Mouse (Mus musculus): ENCODE results near the gene Nsdhl. TPM values are rescaled to one million over a fixed set of nuclear protein-coding genes. Genes with fewer than 3 reads are reported as not detected.
A peak's percentile ranks its signal among the peaks of the same experiment; 100 is the strongest.

The Nsdhl gene
- polyA plus RNA-seq, 1 experiment from 2014 or later = 22.5 TPM

- no peak overlapping the region for H3K27ac ChIP-seq
- no peaks in the 10 kb centered on the region for H3K4me1 ChIP-seq (replicated peaks)
- WGBS = 87% methylated on average over 4 of the region's 4 CpGs
- no peaks in the 10 kb centered on the region; the same call in 1 of the 2 replicates for H3K27me3 ChIP-seq
- H3K9ac ChIP-seq (replicated peaks) = no peak overlapping the region
- no peak overlapping the region for H3K4me2 ChIP-seq
- H3K36me3 ChIP-seq = peaks cover 3% of the 10 kb centered on the region; the same call in 1 of the 2 replicates
- no peaks in the 10 kb centered on the region for H3K9me3 ChIP-seq
- no peak for ATAC-seq (ENCODE audit: insufficient number of reproducible peaks, insufficient read depth, low FRiP score, low TSS enrichment, low read depth)
- H3K4me3 ChIP-seq (replicated peaks) = no peak overlapping the region
Observed at GRCm38 (mm10) chrX:72960431-72960830, 42.1 kb downstream of the Nsdhl start.

GRCm38 (mm10) chrX:72961511-72961910, 43.2 kb downstream of the Nsdhl start:
- H3K4me3 ChIP-seq (replicated peaks) = no peak overlapping the region
- H3K4me1 ChIP-seq (replicated peaks) = no peaks in the 10 kb centered on the region
- no peak overlapping the region for H3K4me2 ChIP-seq
- H3K36me3 ChIP-seq = peaks cover 3% of the 10 kb centered on the region; the same call in 1 of the 2 replicates
- no peaks in the 10 kb centered on the region for H3K9me3 ChIP-seq
- no peak overlapping the region for H3K27ac ChIP-seq
- H3K9ac ChIP-seq (replicated peaks) = no peak overlapping the region
- 65% methylated on average over 3 of the region's 3 CpGs for WGBS
- no peaks in the 10 kb centered on the region; the same call in 1 of the 2 replicates for H3K27me3 ChIP-seq
- ATAC-seq (ENCODE audit: insufficient number of reproducible peaks, insufficient read depth, low FRiP score, low TSS enrichment, low read depth) = no peak

- Histone ChIP-seq H3K27ac (no peak overlapping the region), H3K9me3 (no peaks in the 10 kb centered on the region), H3K4me1 (replicated peaks) (no peaks in the 10 kb centered on the region), H3K9ac (replicated peaks) (no peak overlapping the region), H3K27me3 (no peaks in the 10 kb centered on the region; the same call in 1 of the 2 replicates), H3K4me3 (replicated peaks) (no peak overlapping the region), H3K4me2 (no peak overlapping the region), H3K36me3 (no peaks in the 10 kb centered on the region)
- WGBS = 82% methylated on average over 3 of the region's 3 CpGs
- ATAC-seq (ENCODE audit: insufficient number of reproducible peaks, insufficient read depth, low FRiP score, low TSS enrichment, low read depth) = no peak
Observed at GRCm38 (mm10) chrX:72962743-72963142, 44.4 kb downstream of the Nsdhl start.

GRCm38 (mm10) chrX:72982831-72983230, 64.5 kb downstream of the Nsdhl start:
- Histone ChIP-seq H3K4me1 (replicated peaks) (no peaks in the 10 kb centered on the region), H3K9ac (replicated peaks) (no peak overlapping the region), H3K9me3 (no peaks in the 10 kb centered on the region), H3K27me3 (peaks cover 47% of the 10 kb centered on the region), H3K36me3 (no peaks in the 10 kb centered on the region), H3K4me2 (no peak overlapping the region), H3K4me3 (replicated peaks) (no peak overlapping the region), H3K27ac (no peak overlapping the region)
- WGBS = 70% methylated on average over 6 of the region's 6 CpGs
- no peak for ATAC-seq (ENCODE audit: insufficient number of reproducible peaks, insufficient read depth, low FRiP score, low TSS enrichment, low read depth)

- Histone ChIP-seq H3K27ac (no peak overlapping the region), H3K36me3 (no peaks in the 10 kb centered on the region), H3K4me3 (replicated peaks) (no peak overlapping the region), H3K9me3 (no peaks in the 10 kb centered on the region), H3K4me2 (no peak overlapping the region), H3K4me1 (replicated peaks) (no peaks in the 10 kb centered on the region), H3K27me3 (peaks cover 57% of the 10 kb centered on the region), H3K9ac (replicated peaks) (no peak overlapping the region)
- no peak for ATAC-seq (ENCODE audit: insufficient number of reproducible peaks, insufficient read depth, low FRiP score, low TSS enrichment, low read depth)
- 80% methylated on average over 2 of the region's 2 CpGs for WGBS
Observed at GRCm38 (mm10) chrX:72985607-72986006, 67.2 kb downstream of the Nsdhl start.

- H3K36me3 ChIP-seq = no peaks in the 10 kb centered on the region
- H3K27me3 ChIP-seq = peaks cover 57% of the 10 kb centered on the region
- peak within 1 kb of the TSS; percentile 65 for H3K4me2 ChIP-seq
- no peak within 1 kb of the TSS for H3K27ac ChIP-seq
- WGBS = 18% methylated on average over 35 of the region's 45 CpGs
- H3K4me3 ChIP-seq (replicated peaks) = peak within 1 kb of the TSS; percentile 44
- ATAC-seq (ENCODE audit: insufficient number of reproducible peaks, insufficient read depth, low FRiP score, low TSS enrichment, low read depth) = peak; percentile 80
- peak within 1 kb of the TSS; percentile 51 for H3K9ac ChIP-seq (replicated peaks)
- H3K4me1 ChIP-seq (replicated peaks) = no peaks in the 10 kb centered on the region
- no peaks in the 10 kb centered on the region for H3K9me3 ChIP-seq
Observed at GRCm38 (mm10) chrX:72986841-72987519, 68.6 kb downstream of the Nsdhl start, which contains the start of gene Zfp185. Gene Zfp185, plus strand, starts transcription at chrX:72987339.

GRCm38 (mm10) chrX:72987520-72987905, 69.2 kb downstream of the Nsdhl start:
- no peak; the same call in 1 of the 2 replicates for ATAC-seq (ENCODE audit: insufficient number of reproducible peaks, insufficient read depth, low FRiP score, low TSS enrichment, low read depth)
- H3K27me3 ChIP-seq = peaks cover 54% of the 10 kb centered on the region
- WGBS = 33% methylated on average over 14 of the region's 14 CpGs
- peak overlapping the region; percentile 51 for H3K9ac ChIP-seq (replicated peaks)
- peak overlapping the region; percentile 65 for H3K4me2 ChIP-seq
- peak overlapping the region; percentile 44 for H3K4me3 ChIP-seq (replicated peaks)
- no peak overlapping the region for H3K27ac ChIP-seq
- no peaks in the 10 kb centered on the region for H3K36me3 ChIP-seq
- H3K9me3 ChIP-seq = no peaks in the 10 kb centered on the region
- no peaks in the 10 kb centered on the region for H3K4me1 ChIP-seq (replicated peaks)

- H3K27ac ChIP-seq = no peak overlapping the region
- H3K27me3 ChIP-seq = peaks cover 45% of the 10 kb centered on the region
- no peaks in the 10 kb centered on the region for H3K9me3 ChIP-seq
- no peak overlapping the region for H3K4me2 ChIP-seq
- no peaks in the 10 kb centered on the region for H3K36me3 ChIP-seq
- no peak overlapping the region for H3K4me3 ChIP-seq (replicated peaks)
- no peak for ATAC-seq (ENCODE audit: insufficient number of reproducible peaks, insufficient read depth, low FRiP score, low TSS enrichment, low read depth)
- no peaks in the 10 kb centered on the region for H3K4me1 ChIP-seq (replicated peaks)
- no peak overlapping the region for H3K9ac ChIP-seq (replicated peaks)
- WGBS = 94% methylated on average over 3 of the region's 3 CpGs
Observed at GRCm38 (mm10) chrX:72988431-72988830, 70.1 kb downstream of the Nsdhl start.

- H3K4me1 ChIP-seq (replicated peaks) = no peaks in the 10 kb centered on the region
- WGBS = 81% methylated on average over 3 of the region's 3 CpGs
- no peak for ATAC-seq (ENCODE audit: insufficient number of reproducible peaks, insufficient read depth, low FRiP score, low TSS enrichment, low read depth)
Observed at GRCm38 (mm10) chrX:72990581-72990980, 72.2 kb downstream of the Nsdhl start.

GRCm38 (mm10) chrX:72992291-72992919, 74.0 kb downstream of the Nsdhl start:
- Histone ChIP-seq H3K9me3 (no peaks in the 10 kb centered on the region), H3K27ac (no peak overlapping the region), H3K4me3 (replicated peaks) (no peak overlapping the region), H3K9ac (replicated peaks) (no peak overlapping the region), H3K4me1 (replicated peaks) (no peaks in the 10 kb centered on the region), H3K4me2 (no peak overlapping the region), H3K36me3 (no peaks in the 10 kb centered on the region), H3K27me3 (peaks cover 19% of the 10 kb centered on the region)
- no peak for ATAC-seq (ENCODE audit: insufficient number of reproducible peaks, insufficient read depth, low FRiP score, low TSS enrichment, low read depth)
- 55% methylated on average over 5 of the region's 5 CpGs for WGBS

More at GRCm38 (mm10) chrX:72990581-72990980, 72.2 kb downstream of the Nsdhl start:
- no peak overlapping the region for H3K4me2 ChIP-seq
- no peaks in the 10 kb centered on the region for H3K9me3 ChIP-seq
- no peaks in the 10 kb centered on the region for H3K36me3 ChIP-seq
- peaks cover 34% of the 10 kb centered on the region for H3K27me3 ChIP-seq
- no peak overlapping the region for H3K9ac ChIP-seq (replicated peaks)
- no peak overlapping the region for H3K27ac ChIP-seq
- H3K4me3 ChIP-seq (replicated peaks) = no peak overlapping the region

- Histone ChIP-seq H3K4me1 (replicated peaks) (no peaks in the 10 kb centered on the region), H3K27ac (no peak overlapping the region), H3K9ac (replicated peaks) (no peak overlapping the region), H3K27me3 (peaks cover 9% of the 10 kb centered on the region), H3K4me2 (no peak overlapping the region), H3K36me3 (no peaks in the 10 kb centered on the region), H3K4me3 (replicated peaks) (no peak overlapping the region), H3K9me3 (no peaks in the 10 kb centered on the region)
- WGBS = 72% methylated on average over 3 of the region's 3 CpGs
- ATAC-seq (ENCODE audit: insufficient number of reproducible peaks, insufficient read depth, low FRiP score, low TSS enrichment, low read depth) = no peak
Observed at GRCm38 (mm10) chrX:72995542-72995941, 77.2 kb downstream of the Nsdhl start.
